Mouse (Mus musculus) lung, adult 2 months (tissue): Measurements from ENCODE around the gene Map7d1. TPM values are rescaled to one million over a fixed set of nuclear protein-coding genes. Genes with fewer than 3 reads are reported as not detected.
"Not testable (repeated sequence)": the region's sequence is repeated elsewhere in the genome, so short reads cannot be mapped to it uniquely, and the experiment has no call there.

Experiments used
- DNase-seq: peaks from one replicate; pipeline ENCODE4 v3.0.0; 2022
- H3K4me1 ChIP-seq: fragments of 200-500 bp; 2 replicates; pipeline ENCODE4 v1.6.1; 2011; ENCODE audit warnings: low read length; ENCODE audit not compliant: control insufficient read depth, insufficient read depth
- H3K4me3 ChIP-seq: fragments of 200-500 bp; replicated peaks from 2 replicates; pipeline ENCODE3; 2011; ENCODE audit warnings: low read depth, mild to moderate bottlenecking, control low read depth, low read length; ENCODE audit errors: extremely low read depth
- CTCF ChIP-seq: fragments of 200-500 bp; IDR thresholded peaks from 2 replicates; pipeline ENCODE4 v1.5.1; 2011; ENCODE audit warnings: mild to moderate bottlenecking, low read length, control low read depth; ENCODE audit not compliant: insufficient read depth
- POLR2A ChIP-seq: fragments of 200-500 bp; IDR thresholded peaks from 2 replicates; pipeline ENCODE4 v1.6.1; 2011; ENCODE audit warnings: low read depth, mild to moderate bottlenecking, control low read depth, low read length, borderline replicate concordance; ENCODE audit errors: extremely low read depth
- WGBS: fragments of 180-500 bp; shearing (Covaris S2); methylation state at CpG from one replicate; pipeline ENCODE4 v1.1.7; 2018; 5-methylcytosine and 5-hydroxymethylcytosine counted together
- polyA plus RNA-seq: library from polyadenylated mRNA; depleted of rRNA; stranded (reverse); fragments of >200 nt; gene quantifications from 2 replicates; pipeline ENCODE4 v1.2.3, GENCODE M21; 2012

Gene Map7d1
- polyA plus RNA-seq, 1 experiment = 153 TPM

GRCm38 (mm10) chr4:126234496-126235175 lies 21.5 kb downstream of the Map7d1 start:
- no peak for TF ChIP-seq CTCF
- TF ChIP-seq POLR2A = no peak

DNA sequence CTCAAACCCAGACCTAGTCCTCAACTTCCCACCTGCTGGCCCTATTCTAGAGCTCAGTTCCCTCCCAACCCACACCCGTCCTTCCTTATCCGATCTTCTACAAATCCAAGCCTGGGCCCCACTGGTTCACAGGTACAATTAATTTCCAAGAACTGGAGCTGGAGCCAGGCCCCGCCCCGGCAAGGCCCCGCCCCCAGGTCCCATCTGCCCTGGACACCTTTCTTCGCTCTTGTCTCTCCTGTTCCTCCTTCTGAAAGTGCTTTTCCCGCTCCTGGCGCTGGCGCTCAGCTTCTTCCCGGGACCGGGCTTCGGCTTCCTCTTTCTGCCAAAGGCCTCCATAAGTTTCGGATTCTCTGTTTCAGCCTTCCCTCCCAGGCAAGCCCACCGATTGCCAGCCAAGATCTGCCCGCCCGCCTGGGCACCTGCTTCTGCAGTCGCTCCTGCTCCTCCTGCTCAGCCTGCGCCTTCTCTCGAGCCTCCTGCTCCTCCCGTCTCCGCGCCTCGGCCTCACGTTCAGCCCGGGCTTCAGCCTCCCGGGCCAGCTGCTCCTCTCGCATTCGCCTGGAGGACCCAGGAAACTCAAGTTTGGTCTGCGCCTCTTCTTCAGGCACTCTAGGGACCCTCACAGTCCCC lies 22.4 kb downstream of the Map7d1 start:
- Histone ChIP-seq H3K4me1 (peaks cover 18% of the 10 kb centered on the region), H3K4me3 (no peak overlapping the region)
- TF ChIP-seq CTCF (no peak), POLR2A (no peak)
- DNase-seq = no peak
- 87% methylated on average over 29 of the region's 29 CpGs for WGBS

More at GRCm38 (mm10) chr4:126234496-126235175, 21.5 kb downstream of the Map7d1 start:
- H3K4me1 ChIP-seq = peaks cover 18% of the 10 kb centered on the region
- DNase-seq = no peak
- 50% methylated on average over 18 of the region's 18 CpGs for WGBS
- no peak overlapping the region for H3K4me3 ChIP-seq

DNA sequence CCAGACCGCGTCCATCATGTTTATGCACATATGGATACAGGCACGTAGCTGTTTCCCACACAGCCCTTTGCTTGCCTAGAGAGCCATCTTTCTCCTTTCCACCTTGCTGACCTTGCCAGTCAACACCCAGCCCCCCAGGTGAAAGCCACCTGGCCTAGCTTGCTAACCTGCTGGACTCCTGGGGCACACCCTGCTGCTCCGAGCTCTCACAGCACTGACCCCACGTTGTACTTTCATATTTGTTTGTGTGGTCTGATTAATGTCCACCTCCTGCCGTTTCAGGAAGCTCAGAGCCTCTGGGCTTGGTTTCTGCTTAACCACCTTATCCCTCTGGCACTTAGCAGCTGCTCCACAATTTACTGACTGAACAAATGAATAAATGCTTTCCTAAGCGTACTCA lies 26.2 kb downstream of the Map7d1 start:
- TF ChIP-seq CTCF (no peak), POLR2A (no peak)
- Histone ChIP-seq H3K4me3 (no peak overlapping the region), H3K4me1 (peaks cover 9% of the 10 kb centered on the region)
- 52% methylated on average over 7 of the region's 7 CpGs for WGBS
- DNase-seq = no peak

DNA sequence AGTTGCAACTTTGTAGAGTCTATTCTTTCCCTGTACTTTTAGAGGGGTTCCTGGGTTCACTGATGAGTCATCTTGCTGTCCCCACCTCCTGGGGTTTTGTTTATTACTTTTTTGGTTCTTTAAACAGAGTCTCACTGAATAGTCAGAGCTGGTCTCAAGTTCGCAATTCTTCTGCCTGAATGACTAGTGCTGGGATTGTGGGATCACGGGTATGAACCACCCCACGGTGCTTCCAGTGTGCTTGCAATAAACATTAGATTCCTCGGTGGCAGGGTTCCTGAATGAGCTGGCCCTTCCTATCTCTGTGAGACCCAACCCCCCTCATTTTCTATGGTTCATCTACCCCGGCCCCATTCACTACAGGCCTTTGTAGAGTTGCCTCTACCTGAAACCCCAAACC lies 28.0 kb downstream of the Map7d1 start:
- 25% methylated on average over 5 of the region's 5 CpGs for WGBS
- no peak for DNase-seq
- H3K4me3 ChIP-seq = no peak overlapping the region

GRCm38 (mm10) chr4:126227077-126227761 lies 28.9 kb downstream of the Map7d1 start:
- Histone ChIP-seq H3K4me1 (peaks cover 4% of the 10 kb centered on the region), H3K4me3 (peak overlapping the region; percentile 49)
- DNase-seq = peak; percentile 87
- TF ChIP-seq POLR2A (peak; percentile 72; the same call in 1 of the 2 replicates), CTCF (peak; percentile 80)
- under 1% methylated on average over 18 of the region's 18 CpGs for WGBS

More for the DNA sequence above, 28.0 kb downstream of the Map7d1 start:
- no peak for TF ChIP-seq CTCF
- no peak for TF ChIP-seq POLR2A
- peaks cover 4% of the 10 kb centered on the region for H3K4me1 ChIP-seq

DNA sequence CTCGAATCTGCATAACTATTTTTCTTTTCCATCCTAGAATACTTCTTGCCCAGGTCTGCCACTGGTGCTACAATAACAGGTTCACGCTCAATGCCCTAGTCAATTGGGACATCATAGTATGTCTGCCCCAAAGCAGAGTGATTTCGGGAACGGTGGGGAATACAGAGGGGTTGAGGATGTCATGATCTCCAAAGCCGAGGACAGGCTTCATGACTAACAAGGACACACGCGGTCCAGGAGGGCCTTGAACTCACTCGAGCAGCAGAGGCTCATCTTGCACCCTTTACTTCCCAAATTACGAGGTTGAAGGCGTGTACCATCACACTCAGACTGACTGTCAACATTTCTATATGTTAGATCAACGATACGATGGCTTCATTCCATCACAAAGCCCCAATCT lies 29.5 kb downstream of the Map7d1 start:
- WGBS = 45% methylated on average over 12 of the region's 12 CpGs
- Histone ChIP-seq H3K4me3 (no peak overlapping the region), H3K4me1 (peaks cover 4% of the 10 kb centered on the region)
- TF ChIP-seq CTCF (no peak), POLR2A (no peak)
- no peak for DNase-seq

DNA sequence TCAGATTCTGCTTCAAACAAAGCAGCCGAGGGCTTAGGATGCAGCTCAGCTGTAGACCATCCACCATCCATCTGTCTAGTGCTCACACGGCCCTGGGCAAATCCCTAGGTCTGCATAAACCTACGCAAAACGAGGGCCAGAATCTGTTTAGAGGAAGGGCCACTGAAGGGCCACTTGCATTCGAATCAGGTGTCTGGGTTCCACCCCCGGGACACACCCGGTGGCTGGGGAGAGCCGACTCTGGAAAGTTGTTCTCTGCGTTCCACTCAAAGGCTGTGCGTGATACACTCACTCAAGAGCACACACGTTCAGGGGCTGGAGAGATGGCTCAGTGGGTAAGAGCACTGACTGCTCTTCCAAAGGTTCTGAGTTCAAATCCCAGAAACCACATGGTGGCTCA lies 33.5 kb downstream of the Map7d1 start:
- H3K4me1 ChIP-seq = peaks cover 2% of the 10 kb centered on the region
- no peak for DNase-seq
- no peak overlapping the region for H3K4me3 ChIP-seq
- TF ChIP-seq POLR2A (no peak), CTCF (no peak)
- 78% methylated on average over 11 of the region's 11 CpGs for WGBS

GRCm38 (mm10) chr4:126220045-126220444 lies 36.1 kb downstream of the Map7d1 start:
- TF ChIP-seq CTCF (no peak), POLR2A (no peak)
- WGBS = 86% methylated on average over 10 of the region's 10 CpGs

GRCm38 (mm10) chr4:126219540-126219939 lies 36.6 kb downstream of the Map7d1 start:
- H3K4me3 ChIP-seq, H3K4me1 ChIP-seq, DNase-seq: not testable (repeated sequence)
- 65% methylated on average over 3 of the region's 3 CpGs for WGBS

More at GRCm38 (mm10) chr4:126220045-126220444, 36.1 kb downstream of the Map7d1 start:
- no peak for DNase-seq
- Histone ChIP-seq H3K4me3 (no peak overlapping the region), H3K4me1 (no peaks in the 10 kb centered on the region)

DNA sequence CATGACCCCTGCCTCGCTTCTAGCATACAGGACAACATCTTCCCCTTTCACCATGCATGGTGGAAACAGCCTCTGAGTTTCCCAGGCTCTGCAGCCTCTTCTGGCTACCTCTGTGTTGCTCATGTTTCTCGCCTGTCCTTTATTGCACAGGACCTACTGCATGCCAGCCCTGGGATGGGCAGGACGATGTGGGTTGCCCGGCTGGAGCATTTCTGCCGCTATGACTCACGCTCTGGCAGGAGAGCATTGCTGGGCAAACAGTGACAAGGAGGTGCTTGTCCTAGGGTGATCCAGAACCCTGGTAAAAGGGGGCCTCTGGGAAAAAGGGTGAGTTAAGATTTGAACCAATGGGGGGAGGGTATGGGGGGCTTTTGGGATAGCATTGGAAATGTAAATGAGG lies 38.4 kb downstream of the Map7d1 start:
- Histone ChIP-seq H3K4me3 (no peak overlapping the region), H3K4me1 (no peaks in the 10 kb centered on the region)
- WGBS = 67% methylated on average over 6 of the region's 6 CpGs
- DNase-seq = peak; percentile 44
- TF ChIP-seq CTCF = no peak
- TF ChIP-seq POLR2A = no peak
